Mouse (Mus musculus): Measurements from ENCODE around the gene Ptpn6.

The Ptpn6 gene

DNA sequence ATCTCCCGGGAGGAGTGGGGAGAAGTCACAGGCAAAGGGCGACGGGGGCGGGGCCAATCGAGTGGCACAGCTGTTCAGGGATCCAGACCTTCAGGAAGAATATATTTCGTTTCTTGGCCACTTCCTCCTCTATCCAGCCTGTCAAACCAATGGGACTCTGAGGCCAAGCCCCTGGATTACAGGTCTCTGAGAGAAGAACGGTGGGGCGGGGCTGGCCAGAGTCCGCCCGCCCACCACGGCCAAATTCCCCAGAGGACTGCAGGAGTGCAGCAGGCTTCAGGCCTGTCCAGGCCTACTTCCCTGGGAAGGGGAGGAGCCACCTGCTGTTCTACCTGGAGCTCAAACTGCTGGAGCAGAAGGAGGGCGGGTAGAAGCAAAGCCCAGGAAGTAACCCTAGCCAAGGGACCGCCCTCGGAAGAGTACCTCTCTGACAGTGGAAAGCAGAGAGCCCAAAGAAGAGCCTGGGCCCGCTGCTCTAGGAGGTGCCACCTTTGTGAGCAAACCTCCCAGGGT is at the start of gene Ptpn6:
Gene Ptpn6, minus strand, starts transcription at position 204 of the 513 bp plus-strand sequence.
- DNase-seq, result peak in 1 of 2 experiments; percentile 32

- DNase-seq, result peak; percentile 47 to 68
Measured at GRCm38 (mm10) chr6:124787722-124788121, 49.2 kb upstream of the Ptpn6 start.

GRCm38 (mm10) chr6:124786756-124787420 is 48.4 kb upstream of the Ptpn6 start:
- peak; percentile 82 to 90 for DNase-seq

- DNase-seq, result peak in 1 of 2 experiments; percentile 27
Measured at GRCm38 (mm10) chr6:124782436-124782835, 43.9 kb upstream of the Ptpn6 start.

DNA sequence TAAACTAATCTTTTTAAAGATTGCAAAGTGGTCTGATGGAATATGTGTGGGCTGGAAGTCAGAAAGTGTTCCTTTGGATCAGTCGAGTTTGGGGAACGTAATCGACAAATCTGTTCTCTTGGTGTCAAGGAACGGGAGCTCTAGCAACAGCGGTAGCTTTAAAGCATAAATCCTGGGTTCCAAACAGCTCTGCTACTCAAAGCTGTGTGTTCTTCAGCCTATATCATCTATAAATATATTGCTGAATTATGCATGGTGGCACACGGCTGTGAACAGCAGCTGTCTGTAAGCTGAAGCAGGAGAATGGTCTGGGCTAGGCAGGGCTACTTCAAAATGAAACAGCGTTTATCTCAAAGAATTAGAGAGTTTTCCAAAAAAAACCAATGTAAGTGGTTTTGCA is 42.4 kb upstream of the Ptpn6 start:
- no peak for DNase-seq

- no peak for DNase-seq
Measured at GRCm38 (mm10) chr6:124779984-124780416, 41.5 kb upstream of the Ptpn6 start.

GRCm38 (mm10) chr6:124779222-124779983 is 40.9 kb upstream of the Ptpn6 start, which contains the start of gene Lrrc23:
Gene Lrrc23, minus strand, starts transcription at chr6:124779727.
- peak; percentile 53 to 54 for DNase-seq

DNA sequence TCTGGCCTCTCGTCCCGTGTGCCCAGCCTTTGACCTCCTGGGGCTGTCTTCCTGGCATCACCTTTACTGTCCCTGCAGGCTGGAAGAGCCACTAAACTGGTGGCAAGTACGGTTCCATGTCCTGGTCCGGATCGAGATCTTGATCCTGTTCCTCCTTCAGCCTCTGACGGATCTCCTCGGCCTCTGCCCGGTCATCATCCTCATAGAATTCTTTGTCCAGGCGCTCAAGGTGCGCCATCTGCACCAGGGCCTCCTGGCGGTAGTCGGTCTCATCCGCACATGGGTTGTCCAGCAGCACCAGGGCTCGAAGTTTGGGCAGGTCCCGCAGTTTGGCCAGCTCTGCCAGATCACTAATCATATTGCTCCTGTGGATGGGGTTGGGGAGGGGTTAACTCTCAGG is 32.0 kb upstream of the Ptpn6 start:
- peak; percentile 31 to 36 for DNase-seq

GRCm38 (mm10) chr6:124770013-124770412 is 31.5 kb upstream of the Ptpn6 start:
- DNase-seq, result peak; percentile 48 to 52

DNA sequence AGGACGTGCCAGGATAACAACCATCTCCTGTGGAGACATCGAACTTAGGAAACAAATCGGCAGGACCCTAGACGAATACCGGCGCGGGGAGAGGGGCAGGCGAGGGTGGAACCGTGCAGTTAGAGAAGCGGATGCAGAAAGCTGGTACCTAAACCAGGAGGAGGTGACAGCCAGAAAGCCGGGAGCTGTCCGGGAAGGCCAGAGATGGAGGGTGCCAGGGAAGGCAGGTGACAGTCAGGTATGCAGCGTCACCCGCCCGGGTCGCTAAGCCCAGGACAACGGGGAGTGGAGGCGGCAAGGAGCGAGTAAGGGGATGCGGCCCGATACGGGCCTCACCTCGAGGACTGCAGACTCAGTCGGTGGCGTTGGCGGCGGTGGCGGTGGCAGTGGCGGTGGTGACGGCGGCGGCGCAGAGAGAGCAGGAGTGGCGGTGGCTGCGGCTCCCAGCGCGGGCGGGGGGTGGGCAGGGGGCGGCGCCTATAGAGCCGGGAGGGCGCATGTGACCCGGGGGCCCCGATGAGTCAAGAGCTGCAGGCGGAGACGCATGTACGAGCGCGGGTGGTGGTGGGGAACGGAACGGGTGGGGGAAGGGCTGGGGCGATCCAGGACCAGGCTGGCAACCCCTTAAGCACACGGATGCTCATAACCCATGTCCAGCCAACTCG is 30.7 kb upstream of the Ptpn6 start, which contains the start of gene Eno2:
Gene Eno2, minus strand, starts transcription at position 573 of the 665 bp plus-strand sequence.
- DNase-seq, result peak; percentile 89 to 90

DNA sequence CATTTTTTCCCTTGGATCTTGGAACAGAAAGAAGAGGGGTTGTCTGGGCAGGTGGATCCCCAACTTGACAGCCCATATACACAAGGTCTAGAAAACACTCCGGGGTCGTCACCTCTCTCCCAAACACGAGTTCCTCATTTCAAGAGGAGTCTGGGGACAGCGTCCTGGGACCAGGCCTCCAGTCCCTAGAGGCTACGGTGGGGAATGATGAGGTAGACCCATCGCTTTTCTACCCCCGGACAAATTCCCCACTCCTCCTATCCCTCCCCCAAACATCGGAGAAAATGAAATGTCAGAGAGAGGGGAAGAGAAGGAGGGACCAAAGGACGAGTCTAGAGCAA is 30.2 kb upstream of the Ptpn6 start:
- DNase-seq, result no peak

- peak; percentile 72 to 77 for DNase-seq
Measured at GRCm38 (mm10) chr6:124767920-124768703, 29.6 kb upstream of the Ptpn6 start.

- no peak for DNase-seq
Measured at GRCm38 (mm10) chr6:124767536-124767919, 29.0 kb upstream of the Ptpn6 start.

DNA sequence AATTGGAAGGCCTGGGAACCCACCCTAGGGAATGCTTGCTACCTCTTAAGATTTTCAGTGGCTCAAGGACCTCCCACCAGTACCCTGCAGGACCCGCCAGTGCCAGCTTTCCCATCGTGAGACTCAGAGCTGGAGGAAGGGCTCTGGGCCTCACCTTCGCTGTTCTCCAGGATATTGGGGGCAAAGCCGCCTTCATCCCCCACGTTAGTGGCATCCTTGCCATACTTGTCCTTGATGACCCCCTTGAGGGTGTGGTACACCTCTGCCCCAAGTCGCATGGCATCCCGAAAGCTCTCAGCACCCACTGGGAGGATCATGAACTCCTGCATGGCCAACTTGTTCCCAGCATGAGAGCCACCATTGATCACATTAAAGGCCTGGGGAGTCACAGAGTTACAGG is 27.4 kb upstream of the Ptpn6 start:
- no peak for DNase-seq

DNA sequence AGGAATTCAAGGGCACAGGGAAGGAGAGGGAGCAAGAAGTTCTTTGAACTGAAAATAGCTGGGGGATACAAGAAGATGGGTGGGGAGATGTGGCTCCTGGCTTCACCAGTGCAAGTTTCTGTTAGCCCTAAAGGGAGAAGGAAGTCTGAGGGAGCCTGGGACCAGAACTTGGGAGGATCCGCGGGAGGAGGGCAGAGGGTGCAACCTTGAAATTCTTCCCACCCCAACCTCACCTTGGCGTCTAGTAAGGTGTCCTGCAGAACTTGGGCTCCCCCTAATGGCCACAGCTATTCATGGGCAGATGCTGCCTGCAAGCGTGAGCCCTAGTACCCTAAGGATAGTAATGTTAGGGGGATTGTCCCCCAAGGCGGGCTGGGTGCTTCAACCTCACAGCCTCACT is 20.7 kb upstream of the Ptpn6 start:
- DNase-seq, result peak; percentile 87 to 93

- DNase-seq, result no peak
Measured at GRCm38 (mm10) chr6:124758849-124759232, 20.3 kb upstream of the Ptpn6 start.

- DNase-seq, result peak; percentile 72 to 77
Measured at GRCm38 (mm10) chr6:124757909-124758848, 19.7 kb upstream of the Ptpn6 start.

DNA sequence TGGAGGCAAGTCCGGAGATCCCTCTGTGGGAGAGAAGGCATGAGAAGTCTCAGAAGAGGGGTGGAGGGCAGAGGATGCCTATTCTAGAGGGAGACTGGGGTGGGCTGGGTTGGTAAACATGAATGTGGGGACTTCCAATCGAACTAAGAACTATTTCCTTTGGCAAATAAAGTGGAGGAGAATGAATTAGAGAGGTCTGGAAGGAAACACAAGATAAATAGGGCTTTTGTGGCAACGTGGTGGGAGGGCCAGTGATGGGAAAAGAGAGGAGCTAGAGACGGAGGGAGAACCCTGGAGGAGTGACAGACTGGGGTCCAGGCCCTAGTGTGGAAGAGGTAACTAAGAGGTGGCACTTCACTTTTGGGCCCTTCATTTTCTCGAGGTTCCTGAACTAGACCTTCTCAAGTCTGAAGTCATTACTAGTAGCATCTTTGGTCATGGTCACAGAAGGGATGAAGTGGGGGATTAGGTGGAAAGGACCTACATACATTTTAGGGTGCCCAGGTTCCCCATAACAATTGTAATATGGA is 18.9 kb upstream of the Ptpn6 start:
- no peak for DNase-seq

DNA sequence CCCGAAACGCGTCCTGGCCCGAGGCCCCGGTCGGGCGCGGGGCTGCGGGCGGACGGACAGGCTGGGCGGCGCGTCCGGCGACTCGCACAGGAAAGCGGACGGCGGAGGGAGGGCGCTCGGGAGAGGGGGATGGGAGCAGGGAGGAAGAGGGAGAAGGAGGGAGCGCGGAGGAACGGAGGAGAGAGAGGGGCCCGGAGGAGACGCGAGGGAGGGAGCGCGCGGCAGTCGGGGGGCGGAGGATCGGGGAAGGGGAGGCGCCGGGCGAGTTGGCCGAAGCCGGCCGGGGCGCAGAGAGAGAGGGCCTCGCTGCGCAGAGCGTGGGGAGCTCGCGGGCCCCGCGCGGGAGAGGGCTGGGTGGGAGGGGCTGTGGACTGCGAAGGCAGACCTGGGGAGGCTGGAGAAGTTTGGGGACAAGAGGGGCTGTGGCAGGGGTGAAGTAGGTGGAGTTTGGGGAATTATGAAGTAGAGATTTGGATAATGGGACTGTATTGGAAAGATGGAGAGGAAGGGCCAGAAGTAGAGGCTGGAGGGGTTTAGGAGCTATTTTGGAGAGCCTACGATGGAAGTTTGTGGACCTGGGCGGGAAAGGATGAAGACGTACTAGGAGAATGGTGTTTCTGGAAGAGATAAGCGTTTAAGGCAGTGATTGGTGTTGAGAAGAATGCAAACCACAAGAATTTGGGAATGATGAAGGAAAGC is 18.3 kb upstream of the Ptpn6 start:
- peak; percentile 89 for DNase-seq

GRCm38 (mm10) chr6:124755831-124756595 is 17.5 kb upstream of the Ptpn6 start, which contains the start of the genes Gm45234 and Atn1:
Gene Gm45234, minus strand, starts transcription at chr6:124756021.
Gene Atn1, minus strand, starts transcription at chr6:124756524.
- DNase-seq, result peak; percentile 81 to 83

Measured in cerebellum, postnatal 14 days (tissue).